In the genomic region with DNA sequence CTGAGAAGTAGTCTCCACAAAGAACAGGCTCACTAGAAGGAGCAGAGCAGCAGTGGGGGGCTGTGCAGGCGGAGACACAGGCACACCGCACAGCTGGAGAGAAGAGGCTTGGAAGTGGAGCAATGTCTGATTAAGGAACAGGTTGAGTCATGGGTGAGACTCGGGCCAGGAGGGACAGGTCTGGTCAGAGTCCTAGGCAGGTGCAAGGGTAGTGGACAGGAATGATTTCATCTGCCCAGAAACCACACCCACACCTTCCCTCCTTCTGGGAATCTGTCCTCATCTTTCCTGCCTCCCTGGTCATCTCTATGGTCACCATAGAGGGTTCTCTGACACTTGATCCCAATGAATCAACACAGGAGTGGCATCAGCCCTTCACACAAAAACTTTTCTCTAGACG, we compare ENCODE assay signal across 30 mouse cellular contexts.
DNase-seq lines count a peak whose midpoint lies in the region; ATAC-seq lines count a peak whose summit lies in the region.
"Had no signal": no experiment of that assay in that cellular context is flagged by ENCODE, and none has a peak within 500 bp of the region (broad histone marks: within the 10 kb centered on the region; RNA-seq: fewer than 3 reads in every experiment).

No protein-coding gene starts in this region.

- peaks cover 30% of the 10 kb centered on the region for H3K4me1 ChIP-seq in stomach, embryonic 15.5 days
- H3K4me1 ChIP-seq: hindbrain, embryonic 15.5 days had no signal

- H3K4me3 ChIP-seq in stomach, embryonic 15.5 days (replicated peaks), result no peak overlapping the region
- H3K4me3 ChIP-seq: heart, embryonic 12.5 days; hindbrain, embryonic 10.5 days; hindbrain, embryonic 15.5 days; megakaryocyte, embryonic 14.5 days; midbrain, embryonic 12.5 days had no signal

- 55% methylated on average over 4 of the region's 4 CpGs for WGBS in stomach, embryonic 15.5 days

- H3K27me3 ChIP-seq in stomach, embryonic 15.5 days (replicated peaks), result no peaks in the 10 kb centered on the region
- H3K27me3 ChIP-seq: heart, embryonic 12.5 days; hindbrain, embryonic 15.5 days; midbrain, embryonic 12.5 days had no signal

- peak; percentile 74 for DNase-seq in heart, adult 11 months
- DNase-seq in heart, postnatal 14 days, result no peak
- peak; percentile 71 for DNase-seq in urinary bladder, postnatal 14 days (ENCODE audit: low spot score)
- no peak for DNase-seq in urinary bladder, postnatal 10 days (ENCODE audit: low spot score)
- no peak for DNase-seq in gastrocnemius, postnatal 14 days
- DNase-seq in cerebellum, adult 18-20 months, result no peak
- no peak for DNase-seq in kidney, postnatal 14 days
- DNase-seq: cerebellum, adult 9-10 months; cerebellum, postnatal 36 days; gastrocnemius, postnatal 25 days; heart, adult 18-20 months; kidney, adult 8-10 months; layer of hippocampus, adult 9-11 months; liver; lung, adult 2 months; retina, postnatal 1 day; right cerebral cortex, postnatal 14 days; spleen, adult 18-20 months; thymus, postnatal 4 days had no signal

- 0 out of 2 replicates have a peak, but pooled peaks have one; percentile 41 for ATAC-seq in stomach, embryonic 15.5 days (ENCODE audit: insufficient read depth, low FRiP score, low read depth)
- ATAC-seq: forebrain, embryonic 14.5 days; inflammation-experienced regulatory T-cells, adult 6 months had no signal

- intact Hi-C loops in heart, postnatal 14 days (cut with DNase I), result no loop called here
- intact Hi-C loops in gastrocnemius, postnatal 14 days (cut with DNase I; ENCODE audit: low total_unique reads), result no loop called here

- no peak overlapping the region for H3K4me2 ChIP-seq in stomach, embryonic 15.5 days
- H3K4me2 ChIP-seq: heart, embryonic 12.5 days; hindbrain, embryonic 15.5 days; midbrain, embryonic 12.5 days had no signal

- H3K9ac ChIP-seq in stomach, embryonic 15.5 days, result no peak overlapping the region
- H3K9ac ChIP-seq: heart, embryonic 12.5 days; hindbrain, embryonic 15.5 days; liver, embryonic 14.5 days; midbrain, embryonic 12.5 days had no signal

- H3K27ac ChIP-seq in stomach, embryonic 15.5 days, result no peak overlapping the region
- H3K27ac ChIP-seq: hindbrain, embryonic 10.5 days; hindbrain, embryonic 15.5 days; kidney, postnatal 0 days; liver, embryonic 14.5 days; midbrain, embryonic 12.5 days had no signal

- no peaks in the 10 kb centered on the region for H3K9me3 ChIP-seq in stomach, embryonic 15.5 days
- H3K9me3 ChIP-seq: G1E; heart, embryonic 12.5 days; hindbrain, embryonic 10.5 days; hindbrain, embryonic 15.5 days; midbrain, embryonic 12.5 days had no signal

- H3K36me3 ChIP-seq in stomach, embryonic 15.5 days, result no peaks in the 10 kb centered on the region
- H3K36me3 ChIP-seq: G1E; heart, embryonic 12.5 days; hindbrain, embryonic 10.5 days; hindbrain, embryonic 15.5 days; midbrain, embryonic 12.5 days had no signal

Comparison
In these comparisons a context has a peak if more than half of its experiments do, and no peak if none do; other contexts are left out.
1. DNase-seq: peak in heart, adult 11 months (single experiment) and urinary bladder, postnatal 14 days (single experiment); none in heart, postnatal 14 days (0 of 2), urinary bladder, postnatal 10 days (single experiment), gastrocnemius, postnatal 14 days (single experiment), cerebellum, adult 18-20 months (0 of 2) and kidney, postnatal 14 days (single experiment).